Mouse (Mus musculus) kidney, embryonic 16.5 days (tissue): Measurements from ENCODE around the gene Il11. TPM values are rescaled to one million over a fixed set of nuclear protein-coding genes. Genes with fewer than 3 reads are reported as not detected.
"Not testable (repeated sequence)": the region's sequence is repeated elsewhere in the genome, so short reads cannot be mapped to it uniquely, and the experiment has no call there.

Experiments
- ATAC-seq: fragments of 200-750 bp; cut with Nextera tagmentation; 2 replicates; pipeline ENCODE4 v1.8.0; 2017; ENCODE audit warnings: moderate TSS enrichment; ENCODE audit not compliant: low FRiP score, low TSS enrichment
- H3K27ac ChIP-seq: fragments of 300-500 bp; sonication (generic); 2 replicates; pipeline ENCODE4 v1.5.1; 2014; ENCODE audit warnings: low read length
- H3K27me3 ChIP-seq: fragments of 300-500 bp; sonication (generic); 2 replicates; pipeline ENCODE4 v1.6.1; 2014; ENCODE audit warnings: low read length, control low read depth, mixed read lengths; ENCODE audit not compliant: insufficient read depth
- H3K36me3 ChIP-seq: fragments of 300-500 bp; sonication (generic); 2 replicates; pipeline ENCODE4 v1.6.1; 2014; ENCODE audit warnings: low read length, control low read depth, mixed read lengths; ENCODE audit not compliant: insufficient read depth
- H3K4me1 ChIP-seq: fragments of 300-500 bp; sonication (generic); 2 replicates; pipeline ENCODE4 v1.6.1; 2014; ENCODE audit warnings: low read length, control low read depth, mixed read lengths; ENCODE audit not compliant: insufficient read depth
- H3K4me2 ChIP-seq: fragments of 300-500 bp; sonication (generic); replicated peaks from 2 replicates; pipeline ENCODE4 v1.6.1; 2014; ENCODE audit warnings: low read depth, low read length
- H3K4me3 ChIP-seq: fragments of 300-500 bp; sonication (generic); 2 replicates; pipeline ENCODE4 v1.5.1; 2014; ENCODE audit warnings: mild to moderate bottlenecking, low read length
- H3K9ac ChIP-seq: fragments of 300-500 bp; sonication (generic); replicated peaks from 2 replicates; pipeline ENCODE4 v1.6.1; 2014; ENCODE audit warnings: low read length
- H3K9me3 ChIP-seq: fragments of 300-500 bp; sonication (generic); 2 replicates; pipeline ENCODE4 v1.6.1; 2016; ENCODE audit warnings: low read length, control low read depth
- WGBS: fragments of 180-500 bp; shearing (Covaris S2); extraction: QIAGEN DNeasy Blood & Tissue Kit; methylation state at CpG from one replicate; pipeline ENCODE4 v1.1.7; 2014; 5-methylcytosine and 5-hydroxymethylcytosine counted together
- polyA plus RNA-seq: library from polyadenylated mRNA; unstranded; fragments of >200 nt; fragmentation: Nextera tagmentation; extraction: Ambion mirVana; gene quantifications from 2 replicates; pipeline ENCODE4 v1.2.1, GENCODE M21; 2015

Gene Il11
- polyA plus RNA-seq, 1 experiment from 2014 or later = 0.42 TPM

- H3K4me2 ChIP-seq = peak overlapping the region; percentile 81
- peaks cover 31% of the 10 kb centered on the region for H3K36me3 ChIP-seq
- H3K9me3 ChIP-seq = no peaks in the 10 kb centered on the region
- WGBS = 0% methylated on average over 26 of the region's 36 CpGs
- peak overlapping the region; percentile 100 for H3K4me3 ChIP-seq
- H3K9ac ChIP-seq = peak overlapping the region; percentile 99
- peak overlapping the region; percentile 95 for H3K27ac ChIP-seq
- H3K4me1 ChIP-seq = peaks cover 28% of the 10 kb centered on the region
- H3K27me3 ChIP-seq = no peaks in the 10 kb centered on the region
- ATAC-seq = no peak
Observed at GRCm38 (mm10) chr7:4811842-4812302, 29.2 kb upstream of the Il11 start.

- ATAC-seq, H3K27ac ChIP-seq, H3K9me3 ChIP-seq, H3K27me3 ChIP-seq: not testable (repeated sequence)
- Histone ChIP-seq H3K9ac (peak overlapping the region; percentile 99), H3K4me2 (peak overlapping the region; percentile 81), H3K36me3 (peaks cover 38% of the 10 kb centered on the region), H3K4me3 (peak overlapping the region; percentile 100), H3K4me1 (peaks cover 28% of the 10 kb centered on the region)
- 34% methylated on average over 10 of the region's 10 CpGs for WGBS
Observed at GRCm38 (mm10) chr7:4811131-4811530, 28.5 kb upstream of the Il11 start.

GRCm38 (mm10) chr7:4806716-4807115 lies 24.1 kb upstream of the Il11 start:
- no peak overlapping the region for H3K4me2 ChIP-seq
- H3K36me3 ChIP-seq = peaks cover 51% of the 10 kb centered on the region
- H3K27me3 ChIP-seq = no peaks in the 10 kb centered on the region
- no peak overlapping the region for H3K27ac ChIP-seq
- no peak overlapping the region for H3K9ac ChIP-seq
- H3K4me3 ChIP-seq = no peak overlapping the region
- no peaks in the 10 kb centered on the region for H3K9me3 ChIP-seq
- no peak for ATAC-seq
- WGBS = 89% methylated on average over 7 of the region's 7 CpGs
- peaks cover 26% of the 10 kb centered on the region for H3K4me1 ChIP-seq

GRCm38 (mm10) chr7:4802247-4802646 lies 19.6 kb upstream of the Il11 start:
- Histone ChIP-seq H3K36me3 (peaks cover 29% of the 10 kb centered on the region), H3K9me3 (no peaks in the 10 kb centered on the region), H3K4me1 (0 out of 2 replicates have a peak, but pooled peaks cover 3% of the 10 kb centered on the region), H3K27ac (no peak overlapping the region), H3K4me2 (no peak overlapping the region), H3K9ac (no peak overlapping the region), H3K27me3 (no peaks in the 10 kb centered on the region), H3K4me3 (no peak overlapping the region)
- ATAC-seq = no peak

GRCm38 (mm10) chr7:4795767-4796433 lies 13.2 kb upstream of the Il11 start:
- WGBS = 68% methylated on average over 7 of the region's 7 CpGs

GRCm38 (mm10) chr7:4794631-4795168 lies 12.0 kb upstream of the Il11 start:
- WGBS = 84% methylated on average over 3 of the region's 3 CpGs
- Histone ChIP-seq H3K9me3 (no peaks in the 10 kb centered on the region), H3K4me2 (peak overlapping the region; percentile 72; the same call in 1 of the 2 replicates), H3K9ac (peak overlapping the region; percentile 89), H3K4me3 (peak overlapping the region; percentile 76), H3K4me1 (peaks cover 18% of the 10 kb centered on the region), H3K27me3 (no peaks in the 10 kb centered on the region), H3K36me3 (peaks cover 37% of the 10 kb centered on the region), H3K27ac (no peak overlapping the region)
- ATAC-seq = no peak

More at GRCm38 (mm10) chr7:4795767-4796433, 13.2 kb upstream of the Il11 start:
- ATAC-seq = no peak
- Histone ChIP-seq H3K27me3 (no peaks in the 10 kb centered on the region), H3K4me2 (no peak overlapping the region), H3K9me3 (no peaks in the 10 kb centered on the region), H3K36me3 (peaks cover 37% of the 10 kb centered on the region), H3K4me3 (0 out of 2 replicates have a peak overlapping the region, but pooled peaks have one; percentile 3), H3K27ac (no peak overlapping the region), H3K9ac (no peak overlapping the region), H3K4me1 (peaks cover 14% of the 10 kb centered on the region)

GRCm38 (mm10) chr7:4793674-4794073 lies 11.0 kb upstream of the Il11 start:
- no peak for ATAC-seq
- Histone ChIP-seq H3K9me3 (no peaks in the 10 kb centered on the region), H3K27ac (0 out of 2 replicates have a peak overlapping the region, but pooled peaks have one; percentile 92), H3K36me3 (peaks cover 37% of the 10 kb centered on the region), H3K4me2 (peak overlapping the region; percentile 72), H3K27me3 (no peaks in the 10 kb centered on the region), H3K4me1 (peaks cover 22% of the 10 kb centered on the region), H3K4me3 (peak overlapping the region; percentile 76), H3K9ac (peak overlapping the region; percentile 89)
- WGBS = 36% methylated on average over 4 of the region's 4 CpGs

- ATAC-seq = not testable (repeated sequence)
- H3K36me3 ChIP-seq = peaks cover 37% of the 10 kb centered on the region
Observed at GRCm38 (mm10) chr7:4793248-4793647, 10.6 kb upstream of the Il11 start.

GRCm38 (mm10) chr7:4792278-4793212 lies 9.9 kb upstream of the Il11 start, which contains the start of gene Rpl28:
Rpl28 (plus strand) TSS chr7:4792874.
- peak within 1 kb of the TSS; percentile 98 for H3K27ac ChIP-seq
- H3K9ac ChIP-seq = peak within 1 kb of the TSS; percentile 89
- H3K36me3 ChIP-seq = peaks cover 35% of the 10 kb centered on the region
- WGBS = 1% methylated on average over 54 of the region's 54 CpGs
- peak; percentile 85 for ATAC-seq
- peaks cover 27% of the 10 kb centered on the region for H3K4me1 ChIP-seq
- peak within 1 kb of the TSS; percentile 72 for H3K4me2 ChIP-seq
- no peaks in the 10 kb centered on the region for H3K9me3 ChIP-seq
- no peaks in the 10 kb centered on the region for H3K27me3 ChIP-seq
- H3K4me3 ChIP-seq = peak within 1 kb of the TSS; percentile 76

More at GRCm38 (mm10) chr7:4793248-4793647, 10.6 kb upstream of the Il11 start:
- Histone ChIP-seq H3K4me3 (peak overlapping the region; percentile 76), H3K27ac (peak overlapping the region; percentile 92), H3K4me1 (peaks cover 26% of the 10 kb centered on the region), H3K9ac (peak overlapping the region; percentile 89), H3K4me2 (peak overlapping the region; percentile 72)
- H3K27me3 ChIP-seq, H3K9me3 ChIP-seq: not testable (repeated sequence)
- under 1% methylated on average over 31 of the region's 31 CpGs for whole genome bisulfite sequencing
